Mouse (Mus musculus) liver, adult 2 months (tissue): ENCODE results near the gene Acvrl1.

Experiments used
- CTCF ChIP-seq: fragments of 200-500 bp; IDR thresholded peaks from 2 replicates; pipeline ENCODE4 v1.5.1; 2011; ENCODE audit warnings: low read depth, low read length, control low read depth
- POLR2A ChIP-seq: fragments of 200-500 bp; IDR thresholded peaks from 2 replicates; pipeline ENCODE4 v1.6.1; 2011; ENCODE audit warnings: low read length, control low read depth; ENCODE audit not compliant: insufficient read depth; ENCODE audit errors: extremely low read depth

- TF ChIP-seq CTCF (no peak), POLR2A (no peak)
These were observed 10.4 kb downstream of the Acvrl1 start for GRCm38 (mm10) chr15:101138675-101139074.
